8 mouse cellular contexts compared by ENCODE assay signal in genomic region chr10:82354083-82355010, GRCm38 (mm10). TPM values are rescaled to one million over a fixed set of nuclear protein-coding genes. Genes with fewer than 3 reads are reported as not detected.
A peak's percentile ranks its signal among the peaks of the same experiment; 100 is the strongest.
DNase-seq lines count a peak whose midpoint lies in the region; ATAC-seq and TF ChIP-seq lines count a peak whose summit lies in the region.

TSS of gene Gm4924 (plus strand) at chr10:82354255.

- H3K9ac ChIP-seq in forebrain, postnatal 0 days, result peak within 1 kb of the TSS; percentile 89
- peak within 1 kb of the TSS; percentile 67 for H3K9ac ChIP-seq in lung, embryonic 15.5 days

- H3K9me3 ChIP-seq in G1E (replicated peaks), result no peaks in the 10 kb centered on the region
- H3K9me3 ChIP-seq in forebrain, postnatal 0 days (ENCODE audit: low read length), result peaks cover 15% of the 10 kb centered on the region; the same call in 1 of the 2 replicates
- no peaks in the 10 kb centered on the region for H3K9me3 ChIP-seq in lung, embryonic 15.5 days

- peak; percentile 91 for DNase-seq in G1E (ENCODE audit: low spot score)
- peak; percentile 85 for DNase-seq in cerebellum, adult 11-12 months
- peak; percentile 95 for DNase-seq in forebrain, postnatal 0 days
- DNase-seq in heart, postnatal 4 days, result peak; percentile 85
- peak; percentile 86 to 88 for DNase-seq in layer of hippocampus, adult 8-10 months (ENCODE audit: low spot score in 2 of 2)
- DNase-seq in ovary, adult 18-20 months (ENCODE audit: low spot score), result peak; percentile 77
- peak; percentile 90 for DNase-seq in thymus, postnatal 0 days (ENCODE audit: low spot score)

- H3K4me1 ChIP-seq in G1E (ENCODE audit: insufficient read depth, low read depth, low read length), result peaks cover 16% of the 10 kb centered on the region
- H3K4me1 ChIP-seq in forebrain, postnatal 0 days (ENCODE audit: insufficient read depth), result no peaks in the 10 kb centered on the region
- H3K4me1 ChIP-seq in lung, embryonic 15.5 days, result no peaks in the 10 kb centered on the region

- peak within 1 kb of the TSS; percentile 46 for H3K4me2 ChIP-seq in forebrain, postnatal 0 days (ENCODE audit: low read depth)
- H3K4me2 ChIP-seq in lung, embryonic 15.5 days, result peak within 1 kb of the TSS; percentile 63

- 3% methylated on average over 34 of the region's 34 CpGs for WGBS in forebrain, postnatal 0 days
- WGBS in lung, embryonic 15.5 days, result 3% methylated on average over 34 of the region's 34 CpGs

- no peak for TF ChIP-seq CTCF in G1E (IDR thresholded peaks at IDR 0.05; ENCODE audit: low read depth, low read length)
- TF ChIP-seq CTCF in forebrain, postnatal 0 days (IDR thresholded peaks at IDR 0.05; ENCODE audit: low read depth), result peak; percentile 39

- H3K27ac ChIP-seq in forebrain, postnatal 0 days (ENCODE audit: low read depth, low read length), result peak within 1 kb of the TSS; percentile 99
- H3K27ac ChIP-seq in lung, embryonic 15.5 days, result peak within 1 kb of the TSS; percentile 90

- ATAC-seq in G1E (ENCODE audit: extremely low read depth, insufficient number of reproducible peaks, low FRiP score, poor library complexity, severe bottlenecking), result peak; percentile 99
- peak; percentile 100 for ATAC-seq in forebrain, postnatal 0 days
- peak; percentile 99 for ATAC-seq in lung, embryonic 15.5 days (ENCODE audit: borderline replicate concordance, extremely low read depth, low FRiP score, low TSS enrichment)

- peaks cover 22% of the 10 kb centered on the region for H3K36me3 ChIP-seq in G1E (replicated peaks)
- H3K36me3 ChIP-seq in forebrain, postnatal 0 days (ENCODE audit: insufficient read depth), result no peaks in the 10 kb centered on the region
- no peaks in the 10 kb centered on the region for H3K36me3 ChIP-seq in lung, embryonic 15.5 days

- peak within 1 kb of the TSS; percentile 94 for H3K4me3 ChIP-seq in G1E (ENCODE audit: low read depth, low read length)
- H3K4me3 ChIP-seq in forebrain, postnatal 0 days (ENCODE audit: low read depth, low read length), result peak within 1 kb of the TSS; percentile 65
- H3K4me3 ChIP-seq in lung, embryonic 15.5 days, result peak within 1 kb of the TSS; percentile 91

- H3K27me3 ChIP-seq in G1E (ENCODE audit: insufficient read depth, low read length), result 0 out of 2 replicates have a peak, but pooled peaks cover 2% of the 10 kb centered on the region
- H3K27me3 ChIP-seq in forebrain, postnatal 0 days (ENCODE audit: insufficient read depth, low read length), result no peaks in the 10 kb centered on the region; the same call in 1 of the 2 replicates
- no peaks in the 10 kb centered on the region for H3K27me3 ChIP-seq in lung, embryonic 15.5 days

RNA-seq across cellular contexts. Expression of gene Gm4924, which starts in this region (rescaled TPM):
- 23.2 and 25.1 TPM in 2 replicates for total RNA-seq in G1E (2014; fragmentation: Nextera tagmentation)
- total RNA-seq in G1E (2017), result 19.3 and 25.6 TPM in 2 replicates
- 0.08 and 0.27 TPM in 2 replicates for polyA plus RNA-seq in G1E (2012)
- 9.3 and 17.1 TPM in 2 replicates for total RNA-seq in forebrain, postnatal 0 days (2014; rRNA removed)
- polyA plus RNA-seq in forebrain, postnatal 0 days (2015; fragmentation: Nextera tagmentation; extraction: Ambion mirVana), result 9.4 and 14.1 TPM in 2 replicates
- 1 to 10 TPM; 5.0 to 5.7 TPM for total RNA-seq in heart, postnatal 4 days (2021)
- total RNA-seq in layer of hippocampus, adult 8-10 months (2022), result 10 to 100 TPM in 3 of 4 experiments, 1 to 10 TPM in 1; 9.2 to 11.3 (median 10.6) TPM
- 10.1 and 10.4 TPM in 2 replicates for polyA plus RNA-seq in lung, embryonic 15.5 days (2015; fragmentation: Nextera tagmentation; extraction: Ambion mirVana)
- 4.0 and 4.3 TPM in 2 replicates for polyA plus RNA-seq in thymus, postnatal 0 days (2015; fragmentation: Nextera tagmentation; extraction: Ambion mirVana)

Comparison
In these comparisons a context has a peak if more than half of its experiments do, and no peak if none do; other contexts are left out.
1. Peak in every context shown above with its lines: DNase-seq, ATAC-seq, H3K4me3 ChIP-seq and H3K27ac ChIP-seq.